Mouse (Mus musculus): ENCODE data around the gene Mterf4.

DNA sequence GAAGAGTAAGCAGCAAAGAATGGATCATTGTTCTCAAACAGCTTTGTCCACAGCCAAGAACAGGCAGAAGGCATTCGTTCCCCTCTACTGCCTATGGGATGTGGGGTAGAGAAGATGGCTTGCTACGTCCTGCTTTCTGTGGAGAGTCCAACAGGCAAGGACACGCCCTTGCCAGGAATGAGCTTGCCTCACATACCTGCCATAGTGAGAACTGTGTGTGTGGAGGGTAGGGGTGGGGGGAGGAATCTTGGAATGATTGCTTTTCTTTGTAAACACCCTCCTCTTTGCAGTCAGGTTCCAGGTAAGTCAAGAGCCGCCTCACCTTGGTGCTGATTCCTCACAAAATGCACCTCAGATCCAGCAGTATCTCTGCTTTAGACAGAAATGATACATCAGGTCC, 5.9 kb downstream of the Mterf4 start:
- TF ChIP-seq SIN3A (IDR thresholded peaks at IDR 0.05; ENCODE audit: low read length) (no peak), GATA1 (IDR thresholded peaks at IDR 0.05; ENCODE audit: low read depth, low read length) (no peak), CTCF (IDR thresholded peaks at IDR 0.05 in 2 of 3, conservative IDR thresholded peaks at IDR 0.05 in 1 of 3; ENCODE audit: control insufficient read depth in 1 of 3, insufficient read depth in 1 of 3, low read depth in 2 of 3, low read length in 3 of 3, poor library complexity in 1 of 3, severe bottlenecking in 1 of 3) (no peak), POLR2A (IDR thresholded peaks at IDR 0.05; ENCODE audit: control insufficient read depth in 1 of 2, insufficient read depth in 1 of 2, low read depth in 1 of 2, low read length in 2 of 2, poor library complexity in 1 of 2) (no peak), SMC3 (IDR thresholded peaks at IDR 0.05; ENCODE audit: low read depth, low read length) (no peak), JUND (IDR thresholded peaks at IDR 0.05; ENCODE audit: low read depth, low read length) (no peak), CHD2 (IDR thresholded peaks at IDR 0.05; ENCODE audit: low read length) (no peak), MAX (IDR thresholded peaks at IDR 0.05; ENCODE audit: low read length) (no peak), ZC3H11A (IDR thresholded peaks at IDR 0.05; ENCODE audit: low read depth, low read length) (no peak)
